Mouse (Mus musculus) layer of hippocampus, adult 9-11 months (tissue): ENCODE results near the gene Pkn1.

ENCODE experiments used
- DNase-seq: peaks from one replicate; pipeline ENCODE4 v3.0.0; 2022

Pkn1 gene

DNA sequence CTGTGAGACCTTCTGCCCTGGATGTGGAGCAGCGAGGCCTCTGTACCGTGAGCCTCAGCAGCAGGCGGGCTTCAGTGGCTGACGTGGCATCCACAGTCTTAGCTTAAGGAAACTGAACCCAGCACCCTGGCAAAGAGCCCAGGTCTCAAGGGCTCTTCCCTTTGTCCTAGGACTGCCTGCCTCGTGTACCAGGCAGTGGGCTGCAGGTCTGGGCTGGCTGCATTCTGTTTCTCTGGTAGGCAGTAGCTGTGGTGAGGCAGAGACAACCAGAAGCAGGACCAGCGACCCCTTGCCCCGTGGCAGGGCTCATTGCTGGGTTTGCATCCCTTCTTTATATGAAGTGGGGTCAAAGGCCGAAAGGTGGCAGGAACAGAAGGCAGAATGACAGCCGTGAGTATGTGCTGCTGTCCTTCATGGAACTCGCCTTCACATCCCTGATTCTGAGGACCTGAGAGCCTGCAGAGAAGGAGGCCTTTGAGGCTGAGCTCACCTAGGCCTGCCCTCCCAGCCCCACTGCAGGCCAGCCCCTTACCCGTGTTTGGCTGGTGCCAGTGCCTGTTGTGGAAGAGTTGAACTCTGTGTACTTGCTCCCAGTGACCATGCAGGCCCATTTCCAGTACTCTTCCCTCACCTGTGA lies 24.6 kb upstream of the Pkn1 start:
- DNase-seq, result no peak

DNA sequence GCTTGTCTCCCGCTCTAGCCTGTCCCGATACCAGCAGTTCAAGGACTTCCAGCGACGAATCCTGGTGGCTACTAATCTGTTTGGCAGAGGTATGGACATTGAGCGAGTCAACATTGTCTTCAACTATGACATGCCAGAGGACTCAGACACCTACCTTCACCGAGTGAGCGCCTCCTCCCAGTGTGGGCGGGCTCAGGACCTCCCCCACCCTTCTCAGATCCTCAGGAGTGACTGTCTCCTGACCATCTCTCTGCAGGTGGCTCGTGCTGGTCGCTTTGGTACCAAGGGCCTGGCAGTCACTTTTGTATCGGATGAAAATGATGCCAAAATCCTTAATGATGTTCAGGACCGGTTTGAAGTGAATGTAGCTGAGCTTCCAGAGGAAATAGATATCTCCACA lies 23.7 kb upstream of the Pkn1 start:
- no peak for DNase-seq

DNA sequence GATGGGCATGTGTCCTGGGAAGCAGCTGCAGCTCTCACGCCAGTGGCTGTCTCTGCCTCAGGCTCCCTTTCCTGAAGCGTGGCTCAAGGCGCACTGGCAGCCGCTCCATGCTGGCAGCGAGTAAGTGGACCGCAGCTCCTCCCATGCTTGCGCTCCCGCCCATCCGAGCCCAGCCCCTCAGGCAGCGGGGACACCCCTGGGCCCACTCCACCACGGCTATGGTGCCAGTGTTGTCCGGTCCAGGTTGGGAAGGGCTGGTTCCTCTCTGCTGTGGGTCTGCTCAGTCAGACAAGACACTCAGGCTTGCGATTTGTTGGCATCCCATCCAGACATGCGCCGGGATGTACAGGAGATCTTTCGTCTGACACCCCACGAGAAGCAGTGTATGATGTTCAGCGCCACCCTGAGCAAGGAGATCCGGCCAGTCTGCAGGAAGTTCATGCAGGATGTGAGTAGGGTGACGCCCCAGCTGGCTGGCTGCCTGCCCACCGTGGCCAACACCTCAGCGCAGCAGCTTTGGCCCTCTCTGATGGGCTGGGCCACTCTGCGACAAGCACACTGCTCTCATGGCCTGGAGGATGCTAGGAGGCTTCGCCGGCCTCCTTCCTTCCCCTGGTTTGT lies 22.5 kb upstream of the Pkn1 start:
- DNase-seq, result no peak

DNA sequence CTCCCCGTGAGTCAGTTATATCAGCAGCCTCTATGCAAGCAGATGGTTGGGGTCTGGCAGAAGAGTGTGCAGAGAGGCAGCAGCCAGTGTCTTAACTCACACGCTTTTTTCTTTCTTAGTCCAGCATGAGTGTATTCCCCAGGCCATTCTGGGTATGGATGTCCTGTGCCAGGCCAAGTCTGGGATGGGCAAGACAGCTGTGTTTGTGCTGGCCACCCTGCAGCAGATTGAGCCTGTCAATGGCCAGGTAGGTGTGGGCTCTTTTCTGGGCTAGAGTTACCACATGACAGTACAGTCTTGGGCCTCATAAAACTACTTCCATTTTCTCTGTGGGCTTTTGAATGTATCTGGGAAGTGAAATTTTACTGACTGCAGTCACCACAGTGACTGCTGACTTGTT lies 20.7 kb upstream of the Pkn1 start:
- no peak for DNase-seq

DNA sequence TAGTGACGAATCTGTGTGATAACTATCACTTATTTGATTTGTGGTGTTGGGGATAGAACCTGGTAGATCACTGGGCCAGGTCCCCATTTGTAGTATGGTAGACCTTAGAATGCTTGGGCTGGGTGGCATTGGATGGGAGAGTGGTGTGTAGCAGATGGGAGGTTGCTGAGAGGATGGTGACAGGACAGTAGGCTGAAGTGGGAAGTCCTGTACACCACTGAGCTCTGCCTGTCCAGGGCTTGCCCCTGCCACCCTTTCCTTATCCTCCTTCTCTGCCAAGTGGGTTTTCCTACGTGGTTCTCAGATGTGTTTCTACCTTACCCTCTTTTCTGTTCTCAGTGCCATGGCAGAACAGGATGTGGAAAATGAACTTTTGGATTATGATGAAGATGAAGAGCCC lies 20.1 kb upstream of the Pkn1 start:
- no peak for DNase-seq

DNA sequence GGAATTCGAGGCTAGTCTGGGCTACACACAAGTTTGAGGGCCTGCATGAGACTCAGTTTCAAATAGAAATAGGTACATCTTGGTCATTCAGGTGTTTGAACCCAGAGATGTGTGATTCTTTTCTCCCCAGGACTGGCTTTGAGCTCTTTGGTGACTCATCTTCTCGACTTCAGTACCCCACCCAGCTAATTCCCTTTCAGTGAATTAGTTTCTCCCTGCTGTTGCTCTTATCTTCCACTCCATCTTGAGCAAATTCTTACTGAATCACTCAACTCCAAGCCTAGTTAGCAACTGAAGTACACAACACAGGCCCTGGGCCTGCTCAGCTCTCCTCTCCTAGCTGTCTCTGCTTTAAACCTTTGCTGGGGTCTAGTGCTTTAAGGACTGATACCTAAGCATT lies 17.6 kb upstream of the Pkn1 start:
- no peak for DNase-seq

DNA sequence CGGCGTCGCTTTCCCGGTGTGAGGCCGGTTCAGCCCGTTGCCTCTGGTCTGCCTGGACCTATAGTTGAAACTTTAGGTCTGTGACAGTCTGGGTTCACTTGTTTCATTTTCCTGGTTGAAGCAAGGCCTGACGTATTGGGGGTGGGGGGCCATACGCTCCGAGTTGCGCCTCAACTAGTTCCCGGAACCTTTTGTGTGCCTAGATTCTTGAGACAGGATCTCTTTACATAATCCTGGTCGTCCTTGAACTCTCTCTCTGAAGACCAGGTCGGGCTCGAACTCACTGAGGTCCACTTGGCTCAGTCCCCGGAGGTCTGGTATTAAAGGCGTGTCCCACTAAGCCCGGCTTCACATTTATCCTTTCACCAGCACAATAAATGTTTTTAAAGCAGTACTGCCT lies 16.8 kb upstream of the Pkn1 start:
- no peak for DNase-seq

DNA sequence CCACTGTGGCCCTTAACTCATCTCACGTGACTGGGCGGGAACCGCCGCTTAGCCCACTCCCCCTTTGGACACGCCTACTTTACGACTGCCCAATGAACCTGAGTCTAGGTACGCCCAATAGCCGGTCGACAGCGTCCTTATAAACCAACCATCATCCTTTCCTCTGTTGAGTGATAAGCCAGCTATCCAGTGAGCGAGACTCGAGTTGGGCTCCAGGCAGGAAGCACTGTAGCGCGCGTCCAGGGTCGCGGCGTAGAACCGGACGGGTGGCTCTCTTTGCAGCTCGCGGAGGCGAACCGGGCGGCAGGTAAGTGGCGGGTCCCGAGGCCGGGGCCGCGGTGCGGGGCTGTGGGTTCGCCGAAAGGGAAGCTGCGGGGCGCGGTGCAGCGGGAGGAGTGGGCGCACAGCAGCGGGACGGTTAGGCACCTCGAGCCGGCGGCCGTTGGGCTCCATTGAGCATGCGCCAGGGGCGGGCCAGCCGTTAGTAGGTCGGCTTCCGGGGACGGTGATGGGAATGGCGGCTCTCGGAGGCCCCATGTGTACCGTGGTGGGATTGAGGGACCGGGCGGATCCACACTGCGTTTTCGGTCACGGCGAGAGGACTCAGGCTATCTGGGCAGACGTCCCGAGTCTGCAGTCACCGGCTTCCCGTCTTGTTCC lies 16.2 kb upstream of the Pkn1 start, which contains the start of gene Ddx39:
Ddx39 (plus strand) TSS at position 147 of the 660 bp plus-strand sequence.
- DNase-seq, result peak; percentile 99

DNA sequence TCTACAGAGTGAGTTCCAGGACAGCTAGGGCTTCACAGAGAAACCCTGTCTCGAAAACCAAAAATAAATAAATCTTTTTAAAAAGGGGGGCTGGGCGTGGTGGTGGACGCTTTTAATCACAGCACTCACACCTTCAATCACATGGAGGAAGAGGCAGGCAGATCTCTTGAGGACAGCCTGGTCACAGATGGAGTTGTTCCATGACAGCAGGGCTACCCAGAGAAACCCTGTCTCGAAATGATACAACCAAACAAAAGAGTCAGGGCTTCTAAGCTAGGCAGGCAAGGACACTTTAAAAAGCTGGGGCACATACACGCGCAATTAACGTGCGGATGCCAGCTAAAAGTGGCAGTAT lies 15.7 kb upstream of the Pkn1 start:
- DNase-seq, result no peak

DNA sequence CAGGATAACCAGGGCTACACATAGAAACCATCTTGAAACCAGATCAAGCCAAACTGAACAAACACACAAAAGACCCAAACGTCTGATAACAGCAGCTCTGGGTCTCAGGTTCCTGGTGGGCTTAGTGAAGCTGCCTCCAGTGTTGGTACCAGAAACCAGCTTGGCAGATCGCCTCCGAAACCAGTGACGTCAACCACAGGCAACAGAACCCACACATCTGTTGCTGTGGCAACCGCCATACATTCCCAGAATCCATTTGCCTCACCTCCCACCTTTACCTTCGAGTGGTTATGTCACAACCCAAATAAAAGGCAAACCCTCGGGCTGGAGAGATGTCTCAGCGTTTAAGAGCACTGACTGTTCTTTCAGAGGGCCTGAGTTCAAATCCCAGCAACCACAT lies 8.6 kb upstream of the Pkn1 start:
- DNase-seq, result no peak

DNA sequence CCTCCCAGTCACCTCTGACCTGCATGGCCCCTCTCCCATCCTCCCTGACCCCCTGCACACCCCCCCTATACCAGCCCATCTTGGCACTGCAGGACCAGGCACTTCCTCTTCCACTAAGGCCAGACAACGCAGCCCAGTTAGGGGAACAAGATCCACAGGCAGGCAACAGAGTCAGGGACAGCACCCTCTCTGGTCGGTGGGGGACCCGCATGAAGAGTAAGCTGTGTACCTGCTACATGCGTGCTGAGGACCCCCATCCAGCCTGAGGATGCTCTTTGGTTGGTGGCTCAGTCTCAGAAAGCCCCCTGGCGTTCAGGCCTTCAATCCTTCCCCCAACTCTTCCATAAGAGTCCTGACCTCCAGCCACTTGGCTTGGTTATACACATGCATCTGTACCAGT lies 7.4 kb upstream of the Pkn1 start:
- no peak for DNase-seq

DNA sequence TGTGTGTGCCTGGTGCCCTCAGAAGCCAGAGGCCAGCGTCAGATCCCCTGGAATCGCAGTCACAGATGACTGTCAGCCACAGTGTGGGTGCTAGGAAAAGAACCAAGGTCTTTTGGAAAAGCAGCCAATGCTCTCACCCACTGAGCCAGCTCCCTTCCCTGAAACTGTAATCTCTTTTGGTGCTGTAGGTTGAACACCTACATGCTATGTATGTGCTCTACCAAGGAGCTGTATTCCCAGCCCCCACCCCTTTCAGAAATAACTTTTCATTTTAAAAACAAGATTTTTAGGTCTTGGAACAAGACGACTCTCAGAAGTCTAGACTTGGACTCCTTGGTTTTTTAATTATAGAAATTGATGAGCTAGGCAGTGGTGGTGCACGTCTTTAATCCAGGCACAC lies 4.4 kb upstream of the Pkn1 start:
- DNase-seq, result no peak

DNA sequence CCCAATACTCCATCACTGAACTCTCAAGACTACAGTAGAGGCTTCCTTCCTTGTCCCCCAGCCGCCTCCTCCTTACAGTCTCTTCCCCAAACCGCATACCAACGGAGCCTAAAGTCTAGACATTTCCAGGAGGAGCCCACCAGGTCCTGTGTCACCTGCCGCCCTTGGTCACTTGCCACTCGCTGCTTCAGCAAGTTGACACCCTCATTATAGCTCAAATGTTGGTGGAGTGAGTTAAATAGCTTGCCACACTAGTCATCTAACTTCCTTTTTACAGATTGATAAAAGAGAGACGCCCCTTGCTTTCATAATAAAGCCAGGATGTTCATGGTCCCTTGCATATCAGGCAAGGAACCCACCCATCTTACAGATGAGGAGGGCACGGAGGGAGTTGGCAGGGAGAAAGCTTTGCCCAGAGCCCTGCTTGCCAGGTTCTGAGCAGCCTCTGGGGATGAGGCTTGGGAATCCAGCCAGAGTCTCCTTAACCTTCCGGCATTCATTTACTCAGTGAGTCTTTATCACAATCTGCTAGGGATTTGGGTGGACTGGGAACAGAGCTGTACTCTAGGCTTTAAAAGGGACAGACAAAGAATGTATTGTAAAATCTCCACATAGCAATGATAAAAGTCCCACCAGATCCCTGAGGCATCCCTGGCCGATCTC lies 1.6 kb upstream of the Pkn1 start:
- DNase-seq, result no peak

DNA sequence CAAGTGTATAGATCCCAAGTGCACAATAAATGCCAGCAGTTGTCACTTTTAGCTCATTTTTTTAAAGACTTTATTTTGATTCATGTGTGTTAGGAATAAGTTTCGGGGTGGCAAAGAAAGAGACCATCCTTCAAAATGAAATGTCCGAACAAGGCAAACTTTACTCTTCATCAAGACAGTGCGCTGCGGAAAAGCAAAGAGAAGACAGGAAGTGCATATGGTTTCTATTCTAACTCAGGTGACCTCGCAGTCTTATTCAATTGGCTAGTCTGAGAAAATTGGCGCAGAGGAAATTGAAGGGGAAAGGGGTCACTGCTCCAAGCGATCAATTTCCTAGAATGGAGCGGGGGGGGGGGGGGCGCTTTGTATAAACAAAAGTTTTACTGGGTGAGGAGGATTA lies 587 bp upstream of the Pkn1 start:
- no peak for DNase-seq

DNA sequence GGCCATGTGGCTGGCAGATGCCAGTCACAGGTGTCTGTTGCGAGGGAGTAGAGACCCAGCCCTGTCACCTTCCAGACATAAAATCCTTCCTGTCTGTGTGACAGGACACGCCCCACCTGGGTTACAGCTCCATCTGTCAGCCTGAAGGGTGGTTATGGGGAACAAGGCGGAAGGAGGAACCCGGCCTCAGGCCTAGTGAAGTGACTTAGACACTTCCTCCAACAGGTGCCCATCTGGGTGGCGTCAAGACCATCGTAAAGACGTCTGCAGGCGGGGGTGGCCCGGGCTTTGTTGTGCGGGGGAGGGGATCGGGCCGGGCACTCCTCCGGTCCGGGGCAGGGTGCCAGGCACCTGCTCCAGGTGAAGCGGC lies 703 bp downstream of the Pkn1 start:
- peak; percentile 52 for DNase-seq

DNA sequence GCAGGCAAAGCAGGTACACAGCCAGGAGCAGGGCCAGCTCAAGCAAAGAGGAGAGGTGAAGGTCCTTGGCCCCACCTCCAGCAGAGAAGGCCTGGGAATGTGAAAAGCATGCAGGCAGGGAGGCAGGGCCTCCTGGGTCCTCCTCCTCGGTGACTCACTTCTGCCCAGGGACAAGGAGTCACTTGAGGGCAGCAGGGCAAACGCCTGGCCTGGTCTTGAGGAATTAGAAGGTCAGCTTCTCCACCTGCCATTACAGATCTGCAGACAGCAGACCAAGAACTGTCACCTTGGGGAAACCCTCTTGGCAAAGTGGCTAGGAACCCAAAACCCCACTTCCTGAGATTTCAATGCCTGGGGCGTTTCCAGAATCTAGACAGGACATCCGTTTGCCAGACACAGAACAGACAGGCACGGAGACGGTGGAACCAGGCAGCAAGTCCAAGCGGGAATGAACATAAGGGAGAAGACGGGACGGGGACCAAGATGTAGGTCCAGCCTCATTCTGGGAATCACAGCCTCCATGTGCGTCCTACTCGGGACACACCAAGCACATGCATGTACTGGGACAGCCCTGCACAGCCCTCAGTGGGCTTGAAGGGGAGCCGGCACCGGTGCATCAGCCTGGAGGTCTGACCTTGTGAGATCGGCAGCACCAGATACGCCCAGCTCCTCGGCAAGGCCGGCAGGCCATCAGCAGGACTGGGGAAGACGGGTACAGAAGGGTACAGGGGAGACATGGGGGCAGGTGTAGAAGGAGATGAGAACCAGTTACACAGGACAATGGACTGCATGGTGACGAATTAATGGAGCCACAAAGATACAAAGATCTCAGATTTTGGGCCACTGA lies 1.4 kb downstream of the Pkn1 start:
- DNase-seq, result no peak

DNA sequence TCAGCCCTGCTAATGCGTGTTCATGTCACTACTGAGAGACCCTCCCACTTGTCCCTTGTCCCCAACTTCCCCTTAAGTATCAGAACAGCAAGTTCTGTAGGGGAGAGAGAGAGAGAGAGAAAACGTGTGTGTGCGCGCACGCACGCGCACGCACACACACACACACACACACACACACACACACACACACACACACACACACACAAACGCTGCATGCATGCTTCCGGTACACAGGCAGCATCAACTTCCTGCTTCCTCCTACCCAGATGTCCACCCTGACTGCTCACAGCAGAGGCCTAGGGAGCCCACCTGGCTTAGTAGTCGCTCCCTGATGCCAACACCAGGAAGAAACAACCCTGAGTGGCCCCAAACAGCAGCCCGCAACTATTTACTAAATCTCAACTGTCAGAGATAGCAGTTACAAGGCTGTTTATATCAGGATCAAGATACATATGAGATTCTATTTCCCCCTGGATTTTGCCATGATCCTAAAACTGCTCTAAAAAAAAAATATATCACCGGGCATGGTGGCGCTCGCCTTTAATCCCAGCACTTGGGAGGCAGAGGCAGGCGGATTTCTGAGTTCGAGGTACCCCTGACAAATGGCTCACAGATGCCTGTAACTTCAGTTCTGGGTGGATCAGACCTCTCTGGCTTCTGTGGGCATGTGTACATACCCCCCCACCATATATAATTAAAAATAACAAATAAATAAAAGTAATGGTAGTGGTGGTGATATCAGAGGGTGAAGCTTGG lies 3.5 kb downstream of the Pkn1 start:
- DNase-seq, result no peak

DNA sequence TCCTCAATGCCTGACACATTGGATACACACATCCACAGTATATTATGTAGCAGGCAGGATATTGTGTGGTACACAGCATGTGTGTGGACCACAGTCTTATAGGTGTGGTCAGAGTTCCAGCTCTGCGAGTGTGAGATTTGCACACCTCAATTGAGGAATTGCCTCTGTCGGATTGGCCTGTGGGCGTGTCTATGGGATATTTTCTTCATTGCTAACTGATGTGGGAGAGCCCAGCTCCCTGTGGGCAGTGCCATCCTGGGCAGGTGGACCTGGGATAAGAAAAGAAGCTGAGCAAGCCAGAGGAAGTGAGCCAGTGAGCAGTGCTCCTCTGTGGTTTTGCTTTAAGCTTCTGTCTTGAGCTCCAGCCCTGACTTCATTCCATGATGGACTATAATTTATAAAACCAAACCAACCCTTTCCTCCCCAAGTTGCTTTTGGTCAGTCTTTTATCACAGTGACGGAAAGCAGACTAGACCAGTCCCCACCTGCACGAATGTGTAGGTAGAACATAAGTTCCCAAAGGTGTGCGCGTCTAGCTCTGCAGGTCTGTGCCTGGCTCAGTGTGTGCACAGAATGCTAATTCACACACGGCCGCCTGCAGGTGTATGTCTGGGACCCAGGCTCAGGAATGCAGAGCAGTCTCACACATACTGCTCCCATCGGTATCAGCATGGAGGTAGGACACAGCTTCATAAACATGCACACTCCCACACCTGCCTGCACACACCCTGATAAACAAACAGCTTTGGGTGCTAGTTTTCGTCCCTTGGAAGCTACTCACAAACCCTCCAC lies 4.4 kb downstream of the Pkn1 start:
- peak; percentile 38 for DNase-seq

DNA sequence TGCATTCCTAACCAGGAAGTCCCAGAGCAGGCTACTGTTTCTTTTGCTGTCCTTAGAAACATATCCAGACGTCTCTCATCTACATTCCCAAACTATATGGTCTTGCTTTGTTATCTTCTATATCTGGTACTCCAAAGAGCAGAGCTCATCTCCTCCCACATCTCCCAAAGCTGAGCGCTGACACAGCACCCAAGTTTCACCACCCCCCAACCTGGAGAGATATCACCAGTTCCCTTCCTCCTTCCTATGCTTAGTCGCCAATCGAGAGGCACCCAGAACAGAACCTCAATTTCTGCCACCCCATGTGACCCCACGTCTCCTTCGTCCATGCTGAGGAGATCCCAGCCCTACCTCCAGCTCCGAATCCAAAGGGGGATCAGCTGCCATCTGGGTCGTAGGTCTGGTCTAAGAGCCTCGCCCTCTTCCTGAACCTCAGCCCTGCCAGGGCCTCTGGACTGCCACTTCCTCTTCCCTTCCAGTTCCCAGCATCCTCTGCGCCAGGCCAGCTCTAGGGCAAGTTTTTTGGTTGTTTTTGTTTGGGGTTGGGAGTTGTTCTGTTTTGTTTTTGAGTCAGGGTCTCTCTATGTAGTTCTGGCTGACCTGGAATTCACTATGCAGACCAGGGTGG lies 5.3 kb downstream of the Pkn1 start:
- no peak for DNase-seq

DNA sequence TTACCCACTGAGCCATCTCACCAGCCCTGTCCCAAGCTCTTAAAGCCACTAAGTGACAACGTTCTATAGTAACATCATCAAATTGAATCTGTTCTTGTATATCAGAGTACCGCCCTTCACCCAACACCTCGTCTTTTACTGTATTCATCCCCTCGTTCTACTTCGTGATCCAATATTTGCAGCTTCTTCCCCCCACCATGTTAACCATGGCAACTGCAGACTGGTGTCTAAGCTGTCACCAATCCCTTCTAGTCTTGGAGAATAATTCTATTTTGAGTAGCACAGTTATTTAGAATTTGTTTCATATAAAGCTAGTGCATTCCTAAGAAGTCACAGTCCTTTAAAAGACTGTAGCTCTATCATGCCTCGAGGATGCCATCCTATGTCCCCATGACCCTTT lies 9.7 kb downstream of the Pkn1 start:
- no peak for DNase-seq

DNA sequence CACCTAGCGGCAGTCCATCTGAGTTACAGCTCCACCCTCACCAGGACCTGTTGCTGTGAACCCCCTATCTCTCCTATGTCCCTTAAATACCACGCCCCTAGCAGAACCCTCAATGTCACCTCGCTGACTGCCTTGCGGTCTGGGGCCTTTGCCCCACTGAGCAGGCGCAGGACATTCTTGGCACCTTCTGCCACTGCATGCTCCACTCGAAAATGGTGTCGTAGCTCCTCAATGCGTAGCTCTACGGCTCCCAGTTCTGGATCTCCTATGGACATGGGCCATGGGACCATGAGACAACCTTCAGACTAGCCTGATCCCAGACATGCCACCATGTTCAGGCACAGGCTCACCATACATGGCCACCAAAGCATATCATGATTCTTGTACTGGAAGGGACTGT lies 14.5 kb downstream of the Pkn1 start:
- DNase-seq, result no peak
